Mouse (Mus musculus): ENCODE data around the gene H2afj. TPM values are rescaled to one million over a fixed set of nuclear protein-coding genes. Genes with fewer than 3 reads are reported as not detected.
A peak's percentile ranks its signal among the peaks of the same experiment; 100 is the strongest.

H2afj gene
- polyA plus RNA-seq, 1 experiment from 2014 or later, result 445 TPM

DNA sequence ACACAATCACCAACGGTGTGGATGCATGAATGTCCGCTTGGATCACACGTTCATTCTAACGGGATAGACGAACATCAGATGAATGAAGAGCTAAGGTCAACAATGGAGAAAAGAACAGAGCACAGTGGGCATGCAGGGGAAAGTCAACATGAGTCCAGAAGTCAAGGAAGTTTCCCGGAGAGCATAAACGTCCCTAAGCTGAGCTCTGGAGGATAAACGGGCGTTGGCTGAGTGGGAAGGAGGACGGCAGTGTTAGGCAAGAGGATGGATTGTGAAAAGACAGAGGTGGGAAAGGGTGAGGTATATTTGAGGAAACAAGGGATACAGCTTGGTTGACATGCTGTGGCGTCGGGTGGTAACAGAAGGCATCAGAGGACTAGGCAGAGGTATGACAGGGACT, 25.9 kb upstream of the H2afj start:
- H3K4me2 ChIP-seq (replicated peaks; ENCODE audit: low read depth), result no peak overlapping the region
- H3K9me3 ChIP-seq (ENCODE audit: control insufficient read depth, low read length), result no peaks in the 10 kb centered on the region
- DNase-seq (ENCODE audit: low spot score) (no peak), ATAC-seq (ENCODE audit: low FRiP score, low TSS enrichment) (no peak)
- H3K27ac ChIP-seq (replicated peaks), result no peak overlapping the region
- no peaks in the 10 kb centered on the region for H3K4me1 ChIP-seq (replicated peaks; ENCODE audit: control insufficient read depth, insufficient read depth)
- H3K4me3 ChIP-seq (ENCODE audit: low read depth, low read length), result no peak overlapping the region
- TF ChIP-seq EP300 (optimal IDR thresholded peaks at IDR 0.05) (no peak), CTCF (IDR thresholded peaks at IDR 0.05; ENCODE audit: low read depth) (no peak)
- no peaks in the 10 kb centered on the region for H3K36me3 ChIP-seq (ENCODE audit: control insufficient read depth, insufficient read depth, low read length)
- H3K9ac ChIP-seq (ENCODE audit: low read length), result no peak overlapping the region
- H3K27me3 ChIP-seq (ENCODE audit: control insufficient read depth, insufficient read depth, low read length), result no peaks in the 10 kb centered on the region
- 73% methylated on average over 12 of the region's 12 CpGs for WGBS

DNA sequence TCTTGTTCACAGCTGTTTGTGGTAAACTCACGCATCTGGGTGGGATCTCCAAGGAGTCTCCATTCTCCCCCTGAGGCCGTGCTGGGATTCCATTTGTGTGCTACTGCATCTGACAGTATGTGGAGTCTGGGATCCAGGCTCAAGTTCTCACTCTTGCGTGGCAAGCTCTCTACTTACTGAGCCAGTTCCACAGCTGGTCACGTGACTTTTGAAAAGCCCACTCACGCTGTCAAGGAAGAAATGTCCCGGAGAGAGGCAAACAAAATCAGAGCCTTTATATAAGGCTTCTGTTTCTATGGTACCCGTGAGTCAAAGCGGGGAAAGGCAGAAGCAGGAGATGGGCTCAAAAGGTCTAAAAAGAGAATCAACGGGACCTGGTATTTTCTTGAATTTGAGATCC, 25.3 kb upstream of the H2afj start:
- Histone ChIP-seq H3K4me3 (ENCODE audit: low read depth, low read length) (no peak overlapping the region), H3K9me3 (ENCODE audit: control insufficient read depth, low read length) (no peaks in the 10 kb centered on the region), H3K9ac (ENCODE audit: low read length) (no peak overlapping the region), H3K27me3 (ENCODE audit: control insufficient read depth, insufficient read depth, low read length) (no peaks in the 10 kb centered on the region), H3K27ac (replicated peaks) (no peak overlapping the region), H3K4me2 (replicated peaks; ENCODE audit: low read depth) (no peak overlapping the region), H3K36me3 (ENCODE audit: control insufficient read depth, insufficient read depth, low read length) (no peaks in the 10 kb centered on the region), H3K4me1 (replicated peaks; ENCODE audit: control insufficient read depth, insufficient read depth) (no peaks in the 10 kb centered on the region)
- DNase-seq (ENCODE audit: low spot score), result no peak
- 74% methylated on average over 9 of the region's 9 CpGs for WGBS
- no peak for TF ChIP-seq EP300 (optimal IDR thresholded peaks at IDR 0.05)
- no peak for TF ChIP-seq CTCF (IDR thresholded peaks at IDR 0.05; ENCODE audit: low read depth)
- no peak for ATAC-seq (ENCODE audit: low FRiP score, low TSS enrichment)

GRCm38 (mm10) chr6:136789391-136789971, 18.6 kb upstream of the H2afj start:
- peak; percentile 68; the same call in 1 of the 2 replicates for ATAC-seq (ENCODE audit: low FRiP score, low TSS enrichment)
- H3K9me3 ChIP-seq (ENCODE audit: control insufficient read depth, low read length), result no peaks in the 10 kb centered on the region
- no peak for DNase-seq (ENCODE audit: low spot score)

GRCm38 (mm10) chr6:136792884-136793758, 14.9 kb upstream of the H2afj start:
- WGBS, result 42% methylated on average over 16 of the region's 16 CpGs

More at GRCm38 (mm10) chr6:136789391-136789971, 18.6 kb upstream of the H2afj start:
- H3K27ac ChIP-seq (replicated peaks), result peak overlapping the region; percentile 5; the same call in 1 of the 2 replicates
- H3K27me3 ChIP-seq (ENCODE audit: control insufficient read depth, insufficient read depth, low read length), result no peaks in the 10 kb centered on the region
- H3K9ac ChIP-seq (ENCODE audit: low read length), result no peak overlapping the region
- H3K4me2 ChIP-seq (replicated peaks; ENCODE audit: low read depth), result no peak overlapping the region
- WGBS, result 38% methylated on average over 5 of the region's 5 CpGs
- no peaks in the 10 kb centered on the region; the same call in 1 of the 2 replicates for H3K4me1 ChIP-seq (replicated peaks; ENCODE audit: control insufficient read depth, insufficient read depth)
- TF ChIP-seq EP300 (optimal IDR thresholded peaks at IDR 0.05) (no peak), CTCF (IDR thresholded peaks at IDR 0.05; ENCODE audit: low read depth) (no peak)
- no peaks in the 10 kb centered on the region for H3K36me3 ChIP-seq (ENCODE audit: control insufficient read depth, insufficient read depth, low read length)
- no peak overlapping the region for H3K4me3 ChIP-seq (ENCODE audit: low read depth, low read length)

GRCm38 (mm10) chr6:136793831-136794525, 14.1 kb upstream of the H2afj start:
- WGBS, result 3% methylated on average over 20 of the region's 24 CpGs
- no peak overlapping the region for H3K27ac ChIP-seq (replicated peaks)
- no peaks in the 10 kb centered on the region for H3K36me3 ChIP-seq (ENCODE audit: control insufficient read depth, insufficient read depth, low read length)
- DNase-seq (ENCODE audit: low spot score) (peak; percentile 53), ATAC-seq (ENCODE audit: low FRiP score, low TSS enrichment) (0 out of 2 replicates have a peak, but pooled peaks have one; percentile 25)
- peak overlapping the region; percentile 35 for H3K4me3 ChIP-seq (ENCODE audit: low read depth, low read length)
- H3K4me2 ChIP-seq (replicated peaks; ENCODE audit: low read depth), result peak overlapping the region; percentile 62
- H3K4me1 ChIP-seq (replicated peaks; ENCODE audit: control insufficient read depth, insufficient read depth), result no peaks in the 10 kb centered on the region; the same call in 1 of the 2 replicates
- H3K27me3 ChIP-seq (ENCODE audit: control insufficient read depth, insufficient read depth, low read length), result no peaks in the 10 kb centered on the region
- TF ChIP-seq EP300 (optimal IDR thresholded peaks at IDR 0.05), result no peak
- no peak for TF ChIP-seq CTCF (IDR thresholded peaks at IDR 0.05; ENCODE audit: low read depth)
- H3K9me3 ChIP-seq (ENCODE audit: control insufficient read depth, low read length), result no peaks in the 10 kb centered on the region
- H3K9ac ChIP-seq (ENCODE audit: low read length), result peak overlapping the region; percentile 59

More at GRCm38 (mm10) chr6:136792884-136793758, 14.9 kb upstream of the H2afj start:
- Histone ChIP-seq H3K4me2 (replicated peaks; ENCODE audit: low read depth) (peak overlapping the region; percentile 62), H3K4me1 (replicated peaks; ENCODE audit: control insufficient read depth, insufficient read depth) (no peaks in the 10 kb centered on the region; the same call in 1 of the 2 replicates), H3K9me3 (ENCODE audit: control insufficient read depth, low read length) (no peaks in the 10 kb centered on the region), H3K9ac (ENCODE audit: low read length) (peak overlapping the region; percentile 59; the same call in 1 of the 2 replicates), H3K36me3 (ENCODE audit: control insufficient read depth, insufficient read depth, low read length) (no peaks in the 10 kb centered on the region), H3K27me3 (ENCODE audit: control insufficient read depth, insufficient read depth, low read length) (no peaks in the 10 kb centered on the region), H3K4me3 (ENCODE audit: low read depth, low read length) (peak overlapping the region; percentile 35), H3K27ac (replicated peaks) (no peak overlapping the region)
- DNase-seq (ENCODE audit: low spot score), result no peak
- TF ChIP-seq EP300 (optimal IDR thresholded peaks at IDR 0.05), result no peak
- TF ChIP-seq CTCF (IDR thresholded peaks at IDR 0.05; ENCODE audit: low read depth), result no peak
- no peak for ATAC-seq (ENCODE audit: low FRiP score, low TSS enrichment)
